Mouse (Mus musculus) midbrain, postnatal 0 days (tissue): Measurements from ENCODE around the gene Gm20388. TPM values are rescaled to one million over a fixed set of nuclear protein-coding genes. Genes with fewer than 3 reads are reported as not detected.

ENCODE experiments used
- ATAC-seq: fragments of 200-750 bp; cut with Nextera tagmentation; 2 replicates; pipeline ENCODE4 v1.8.0; 2017; ENCODE audit warnings: moderate number of reproducible peaks, mild to moderate bottlenecking, moderate TSS enrichment, moderate library complexity; ENCODE audit not compliant: low FRiP score
- DNase-seq: peaks from one replicate; pipeline ENCODE4 v3.0.0-alpha.2; 2015; ENCODE audit warnings: low spot score
- H3K27ac ChIP-seq: fragments of 300-500 bp; sonication (generic); 2 replicates; pipeline ENCODE4 v1.5.1; 2014; ENCODE audit warnings: low read depth, mild to moderate bottlenecking, low read length, mixed read lengths
- H3K27me3 ChIP-seq: fragments of 300-500 bp; sonication (generic); 2 replicates; pipeline ENCODE4 v1.6.1; 2014; ENCODE audit warnings: low read length, control low read depth, mixed read lengths; ENCODE audit not compliant: insufficient read depth
- H3K36me3 ChIP-seq: fragments of 300-500 bp; sonication (generic); 2 replicates; pipeline ENCODE4 v1.6.1; 2014; ENCODE audit warnings: low read length, control low read depth, mixed read lengths; ENCODE audit not compliant: insufficient read depth
- H3K4me1 ChIP-seq: fragments of 300-500 bp; sonication (generic); 2 replicates; pipeline ENCODE4 v1.6.1; 2014; ENCODE audit warnings: mild to moderate bottlenecking, control low read depth, antibody characterized with exemption, low read length, mixed read lengths; ENCODE audit not compliant: insufficient read depth
- H3K4me2 ChIP-seq: fragments of 300-500 bp; sonication (generic); 2 replicates; pipeline ENCODE4 v1.6.1; 2014; ENCODE audit warnings: low read depth, mild to moderate bottlenecking, low read length, mixed read lengths; ENCODE audit not compliant: poor library complexity, severe bottlenecking
- H3K4me3 ChIP-seq: fragments of 300-500 bp; sonication (generic); 2 replicates; pipeline ENCODE4 v1.5.1; 2014; ENCODE audit warnings: low read depth, mild to moderate bottlenecking, low read length, moderate library complexity
- H3K9ac ChIP-seq: fragments of 300-500 bp; sonication (generic); replicated peaks from 2 replicates; pipeline ENCODE4 v1.6.1; 2014; ENCODE audit warnings: mild to moderate bottlenecking, low read length, moderate library complexity, mixed read lengths; ENCODE audit not compliant: poor library complexity, severe bottlenecking
- H3K9me3 ChIP-seq: fragments of 300-500 bp; sonication (generic); 2 replicates; pipeline ENCODE4 v1.6.1; 2016; ENCODE audit warnings: low read length, control low read depth
- CTCF ChIP-seq: IDR thresholded peaks from 2 replicates; pipeline ENCODE4 v1.5.1; 2016; ENCODE audit warnings: antibody characterized with exemption, mild to moderate bottlenecking
- WGBS: fragments of 180-500 bp; shearing (Covaris S2); extraction: QIAGEN DNeasy Blood & Tissue Kit; methylation state at CpG from one replicate; pipeline ENCODE4 v1.1.7; 2014; 5-methylcytosine and 5-hydroxymethylcytosine counted together
- polyA plus RNA-seq: library from polyadenylated mRNA; unstranded; fragments of >200 nt; fragmentation: Nextera tagmentation; extraction: Ambion mirVana; gene quantifications from 2 replicates; pipeline ENCODE4 v1.2.1, GENCODE M21; 2015
- total RNA-seq: library from RNA; depleted of rRNA; stranded (reverse); fragments of >200 nt; gene quantifications from 2 replicates; pipeline ENCODE4 v1.2.3, GENCODE M21; 2014

The Gm20388 gene
- total and polyA plus RNA-seq, 2 experiments from 2014 or later: 74.2 TPM; not detected in 1

DNA sequence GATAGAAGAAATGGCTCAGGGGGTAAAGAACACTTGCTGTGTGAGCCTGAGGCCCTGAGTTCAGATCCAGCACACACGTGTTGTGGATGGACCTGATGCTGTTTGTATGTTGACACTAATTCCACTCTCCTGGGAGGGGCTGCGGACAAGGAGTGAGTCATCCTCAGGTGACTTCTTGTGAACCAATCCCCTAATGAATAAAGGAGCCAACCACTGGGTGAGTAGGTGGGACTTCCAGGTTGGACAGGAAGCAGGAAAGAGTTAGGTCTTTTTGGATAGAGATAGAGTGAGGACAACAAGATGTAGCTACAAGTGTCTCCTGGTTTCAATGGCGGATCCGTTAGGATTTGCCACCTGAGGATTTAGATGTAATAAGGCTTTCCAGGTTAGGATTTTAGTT, 3938.7 kb downstream of the Gm20388 start:
- Histone ChIP-seq H3K4me3 (no peak overlapping the region), H3K27ac (no peak overlapping the region), H3K4me1 (no peaks in the 10 kb centered on the region), H3K27me3 (no peaks in the 10 kb centered on the region), H3K9ac (no peak overlapping the region), H3K4me2 (no peak overlapping the region), H3K36me3 (no peaks in the 10 kb centered on the region), H3K9me3 (no peaks in the 10 kb centered on the region)
- no peak for TF ChIP-seq CTCF
- 86% methylated on average over 4 of the region's 4 CpGs for WGBS
- DNase-seq (no peak), ATAC-seq (no peak)

DNA sequence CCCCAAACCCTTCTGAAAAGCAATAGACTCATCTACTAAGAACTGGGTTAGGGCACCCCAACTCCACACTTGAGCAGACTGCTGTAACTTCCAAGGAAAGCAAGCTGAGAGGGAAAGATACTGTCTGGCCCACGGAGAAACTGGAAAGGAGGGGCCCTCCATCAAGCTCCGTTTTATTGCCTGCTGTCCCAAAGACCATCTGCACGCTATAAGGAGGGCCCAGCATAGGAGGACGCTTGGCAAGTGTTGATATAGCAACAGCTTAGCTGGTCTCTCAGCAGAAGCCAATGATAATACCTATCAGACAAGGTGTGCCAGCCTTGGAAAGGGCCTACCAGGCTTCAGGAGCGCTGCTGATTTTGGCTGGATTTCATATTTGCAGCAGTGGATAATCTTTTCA, 3940.9 kb downstream of the Gm20388 start:
- Histone ChIP-seq H3K4me1 (no peaks in the 10 kb centered on the region), H3K4me3 (no peak overlapping the region), H3K36me3 (no peaks in the 10 kb centered on the region), H3K27ac (no peak overlapping the region), H3K27me3 (no peaks in the 10 kb centered on the region), H3K4me2 (no peak overlapping the region), H3K9me3 (no peaks in the 10 kb centered on the region), H3K9ac (no peak overlapping the region)
- 70% methylated on average over 5 of the region's 5 CpGs for WGBS
- DNase-seq (peak; percentile 22), ATAC-seq (no peak)
- no peak for TF ChIP-seq CTCF

- no peaks in the 10 kb centered on the region for H3K36me3 ChIP-seq
- H3K9me3 ChIP-seq: no peaks in the 10 kb centered on the region
- no peaks in the 10 kb centered on the region for H3K27me3 ChIP-seq
- no peak overlapping the region for H3K4me2 ChIP-seq
- no peak overlapping the region for H3K9ac ChIP-seq
- DNase-seq (no peak), ATAC-seq (no peak)
- 94% methylated on average over 1 of the region's 1 CpGs for WGBS
- H3K4me1 ChIP-seq: no peaks in the 10 kb centered on the region
- H3K27ac ChIP-seq: no peak overlapping the region
- H3K4me3 ChIP-seq: no peak overlapping the region
- no peak for TF ChIP-seq CTCF
These were observed 3943.6 kb downstream of the Gm20388 start for GRCm38 (mm10) chr8:123854252-123854651.

DNA sequence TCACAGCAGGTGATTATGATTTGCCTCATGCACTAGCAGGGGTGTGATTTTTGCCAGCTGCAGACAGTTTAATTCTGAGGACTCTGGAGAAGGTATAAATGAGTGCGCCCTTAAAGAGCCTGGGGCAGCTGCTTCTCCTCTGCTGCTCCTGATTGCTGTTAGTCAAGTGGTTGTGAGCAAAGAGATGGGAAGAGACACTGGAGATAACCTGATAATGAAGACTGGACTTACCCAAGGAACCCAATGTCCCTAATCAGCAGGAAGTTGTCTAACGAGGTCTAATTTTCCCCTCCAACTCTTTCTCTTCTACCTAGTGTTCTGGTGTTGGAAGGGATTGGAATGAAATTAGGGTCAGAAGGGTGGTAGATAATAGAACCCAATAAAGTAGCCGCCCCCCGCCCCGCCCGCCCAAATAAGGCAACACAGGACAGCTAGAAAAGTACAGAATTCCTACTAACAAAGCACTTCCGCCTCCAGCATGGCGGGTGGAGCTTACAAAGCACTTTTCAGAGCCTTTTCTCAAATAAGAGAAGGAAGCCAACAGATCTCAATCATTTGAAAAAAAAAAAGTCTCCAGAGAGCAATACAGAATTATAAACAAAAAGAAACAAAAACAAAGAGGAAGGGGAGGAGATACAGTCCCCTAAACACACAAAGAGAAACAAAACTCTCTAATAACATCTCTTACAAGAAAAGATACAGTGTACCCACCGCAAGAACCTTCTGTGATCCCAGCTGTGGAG, 3944.3 kb downstream of the Gm20388 start:
- Histone ChIP-seq H3K36me3 (no peaks in the 10 kb centered on the region), H3K4me3 (no peak overlapping the region), H3K27me3 (no peaks in the 10 kb centered on the region), H3K4me1 (no peaks in the 10 kb centered on the region), H3K4me2 (no peak overlapping the region), H3K27ac (no peak overlapping the region), H3K9me3 (no peaks in the 10 kb centered on the region), H3K9ac (no peak overlapping the region)
- ATAC-seq (no peak), DNase-seq (no peak)
- 92% methylated on average over 9 of the region's 9 CpGs for WGBS
- TF ChIP-seq CTCF: no peak

DNA sequence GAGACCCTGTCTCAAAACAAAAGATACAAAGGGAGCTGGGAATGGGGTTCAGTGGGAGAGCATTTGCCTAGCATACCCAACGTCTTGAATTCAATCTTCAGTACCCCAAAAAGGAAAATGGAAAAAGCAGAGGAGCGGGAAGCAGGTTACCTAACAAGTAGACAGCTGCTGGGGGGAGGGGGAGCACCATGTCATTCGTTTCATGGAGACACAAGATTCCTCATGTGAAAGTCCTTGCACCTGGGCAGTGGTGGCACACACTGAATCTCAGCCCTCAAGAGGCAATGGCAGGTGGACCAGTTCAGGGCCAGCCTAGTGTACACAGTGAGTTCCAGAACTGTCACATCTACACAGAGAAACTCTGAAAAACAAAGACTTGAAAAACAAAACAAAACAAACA, 3946.7 kb downstream of the Gm20388 start:
- Histone ChIP-seq H3K27me3 (no peaks in the 10 kb centered on the region), H3K4me1 (no peaks in the 10 kb centered on the region), H3K36me3 (no peaks in the 10 kb centered on the region), H3K9ac (no peak overlapping the region), H3K4me3 (no peak overlapping the region), H3K4me2 (no peak overlapping the region), H3K9me3 (no peaks in the 10 kb centered on the region), H3K27ac (no peak overlapping the region)
- no peak for TF ChIP-seq CTCF
- DNase-seq: no peak
- no peak for ATAC-seq
- 59% methylated on average over 3 of the region's 3 CpGs for WGBS

DNA sequence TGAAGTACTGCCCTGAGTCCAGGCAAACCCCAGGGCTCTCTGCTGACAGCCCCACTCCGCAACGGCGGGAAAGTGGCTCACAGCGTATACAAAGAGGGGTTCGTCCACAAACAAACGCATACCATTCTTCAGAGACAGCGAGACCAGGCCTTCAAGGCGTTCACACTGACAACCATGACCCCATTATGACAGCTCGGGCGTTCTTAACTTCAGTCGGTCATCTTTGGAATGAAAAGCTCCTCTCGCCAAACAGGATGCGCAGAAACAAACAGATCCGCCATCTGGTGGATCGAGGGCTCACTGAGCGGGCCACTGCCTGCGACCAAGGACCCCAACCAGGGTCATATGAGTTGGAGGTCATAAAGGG, 3947.9 kb downstream of the Gm20388 start:
- Histone ChIP-seq H3K27me3 (no peaks in the 10 kb centered on the region), H3K4me1 (no peaks in the 10 kb centered on the region), H3K9ac (peak overlapping the region; percentile 84), H3K9me3 (no peaks in the 10 kb centered on the region), H3K27ac (peak overlapping the region; percentile 81; the same call in 1 of the 2 replicates), H3K4me3 (peak overlapping the region; percentile 83), H3K4me2 (peak overlapping the region; percentile 90), H3K36me3 (no peaks in the 10 kb centered on the region)
- WGBS: under 1% methylated on average over 17 of the region's 17 CpGs
- ATAC-seq: 0 out of 2 replicates have a peak, but pooled peaks have one; percentile 13
- peak; percentile 39 for DNase-seq
- TF ChIP-seq CTCF: peak; percentile 28
